Mouse (Mus musculus): Measurements from ENCODE around the gene Gm8334.
"Not testable (repeated sequence)": the region's sequence is repeated elsewhere in the genome, so short reads cannot be mapped to it uniquely, and the experiment has no call there.

The Gm8334 gene

DNA sequence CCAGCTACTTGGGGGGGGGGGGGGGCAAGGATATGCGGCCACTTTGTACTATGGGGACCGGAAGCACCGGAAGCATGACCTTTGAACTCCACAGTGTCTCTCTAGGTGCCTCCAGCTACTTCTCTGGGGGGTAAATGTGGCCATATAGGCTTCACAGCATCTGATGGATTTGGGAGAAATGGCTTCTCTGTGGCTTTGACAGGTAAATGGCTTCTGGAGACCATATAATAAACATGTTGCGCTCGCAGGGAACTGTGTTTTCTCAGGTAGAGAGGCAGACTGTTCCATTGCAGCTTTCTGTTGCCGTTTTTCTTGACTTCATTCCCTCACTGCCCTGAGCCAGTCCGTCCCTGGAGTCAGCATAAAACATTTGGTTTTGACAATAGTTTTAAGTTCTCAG lies at the start of gene Gm8334:
Gene Gm8334, minus strand, starts transcription at position 101 of the 400 bp plus-strand sequence.
- not testable (repeated sequence) for ATAC-seq (ENCODE audit: low TSS enrichment)

DNA sequence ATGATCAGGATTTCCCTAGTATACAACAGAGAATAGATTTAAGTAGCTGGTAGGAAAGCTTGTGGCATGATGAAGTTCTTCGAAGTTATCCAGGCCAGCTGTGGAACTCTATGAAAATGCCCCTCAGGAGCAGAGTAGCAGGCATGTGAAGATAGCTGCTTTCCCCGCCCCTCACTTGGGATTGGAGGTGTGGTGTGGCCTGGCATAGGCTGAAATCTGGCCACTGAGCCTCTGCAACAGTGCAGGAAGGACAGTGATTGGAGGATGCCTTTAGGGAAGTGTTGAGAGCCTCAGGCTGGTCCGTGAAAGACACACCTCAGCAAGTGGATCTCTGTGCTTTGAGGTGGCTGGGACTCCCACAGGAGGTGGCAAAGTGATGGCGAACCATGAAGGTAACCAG lies 48.3 kb upstream of the Gm8334 start, which contains the start of gene Gm15127:
Gene Gm15127, plus strand, starts transcription at position 301 of the 400 bp plus-strand sequence.
- not testable (repeated sequence) for ATAC-seq (ENCODE audit: low TSS enrichment)

All from frontal cortex, adult (tissue).